Mouse (Mus musculus): ENCODE data around the gene Cyp21a1.
"Not testable (repeated sequence)": the region's sequence is repeated elsewhere in the genome, so short reads cannot be mapped to it uniquely, and the experiment has no call there.

Gene Cyp21a1

GRCm38 (mm10) chr17:34804301-34804700 is at the start of gene Cyp21a1:
Cyp21a1 (minus strand) TSS chr17:34804561.
- DNase-seq = not testable (repeated sequence)

- DNase-seq = no peak
Observed at GRCm38 (mm10) chr17:34853511-34853910, 49.1 kb upstream of the Cyp21a1 start.

GRCm38 (mm10) chr17:34850517-34851125 is 46.3 kb upstream of the Cyp21a1 start:
- DNase-seq = peak; percentile 20

- DNase-seq = peak; percentile 99
Observed at GRCm38 (mm10) chr17:34849722-34850516, 45.6 kb upstream of the Cyp21a1 start, which contains the start of the genes Skiv2l and Nelfe. Skiv2l (minus strand) TSS chr17:34850210. Nelfe (plus strand) TSS chr17:34850391.

- no peak for DNase-seq
Observed at GRCm38 (mm10) chr17:34847615-34848014, 43.3 kb upstream of the Cyp21a1 start.

GRCm38 (mm10) chr17:34847192-34847591 is 42.8 kb upstream of the Cyp21a1 start:
- DNase-seq = no peak

- DNase-seq = no peak
Observed at GRCm38 (mm10) chr17:34844884-34845283, 40.5 kb upstream of the Cyp21a1 start.

GRCm38 (mm10) chr17:34840736-34841307 is 36.5 kb upstream of the Cyp21a1 start:
- DNase-seq = no peak

- no peak for DNase-seq
Observed at GRCm38 (mm10) chr17:34838785-34839184, 34.4 kb upstream of the Cyp21a1 start.

GRCm38 (mm10) chr17:34837464-34838324 is 33.3 kb upstream of the Cyp21a1 start:
- DNase-seq = peak; percentile 31

GRCm38 (mm10) chr17:34836856-34837221 is 32.5 kb upstream of the Cyp21a1 start, which contains the start of the genes Stk19 and Dxo:
Stk19 (minus strand) TSS chr17:34836945.
Dxo (plus strand) TSS chr17:34837019.
- DNase-seq = peak; percentile 94

- no peak for DNase-seq
Observed at GRCm38 (mm10) chr17:34836155-34836855, 31.9 kb upstream of the Cyp21a1 start.

- DNase-seq = not testable (repeated sequence)
Observed at GRCm38 (mm10) chr17:34830776-34831175, 26.4 kb upstream of the Cyp21a1 start.

- no peak for DNase-seq
Observed at GRCm38 (mm10) chr17:34814818-34815370, 10.5 kb upstream of the Cyp21a1 start.

- DNase-seq = peak; percentile 41
Observed at GRCm38 (mm10) chr17:34813747-34814146, 9.4 kb upstream of the Cyp21a1 start.

- no peak for DNase-seq
Observed at GRCm38 (mm10) chr17:34811275-34811674, 6.9 kb upstream of the Cyp21a1 start.

GRCm38 (mm10) chr17:34810811-34811210 is 6.5 kb upstream of the Cyp21a1 start:
- DNase-seq = not testable (repeated sequence)

- DNase-seq = not testable (repeated sequence)
Observed at GRCm38 (mm10) chr17:34810411-34810810, 6.0 kb upstream of the Cyp21a1 start.

GRCm38 (mm10) chr17:34808599-34809205 is 4.3 kb upstream of the Cyp21a1 start:
- DNase-seq = no peak

- DNase-seq = no peak
Observed at GRCm38 (mm10) chr17:34807176-34807575, 2.8 kb upstream of the Cyp21a1 start.

- DNase-seq = no peak
Observed at GRCm38 (mm10) chr17:34804871-34805562, 656 bp upstream of the Cyp21a1 start.
